Mouse (Mus musculus) bone marrow macrophage, adult 2 months (primary cell): ENCODE results near the gene Rnf11. TPM values are rescaled to one million over a fixed set of nuclear protein-coding genes. Genes with fewer than 3 reads are reported as not detected.

Experiments
- H3K27ac ChIP-seq: 2 replicates; pipeline ENCODE4 v1.5.1; 2012; ENCODE audit warnings: low read depth, low read length; ENCODE audit not compliant: insufficient read depth
- H3K4me1 ChIP-seq: 2 replicates; pipeline ENCODE4 v1.6.1; 2012; ENCODE audit warnings: low read length; ENCODE audit not compliant: control insufficient read depth, insufficient read depth
- H3K4me3 ChIP-seq: 2 replicates; pipeline ENCODE4 v1.5.1; 2012; ENCODE audit warnings: mild to moderate bottlenecking, low read length, moderate library complexity; ENCODE audit not compliant: insufficient read depth
- CTCF ChIP-seq: IDR thresholded peaks from 2 replicates; pipeline ENCODE4 v1.5.1; 2012; ENCODE audit warnings: low read depth, mild to moderate bottlenecking, low read length, moderate library complexity
- POLR2A ChIP-seq: IDR thresholded peaks from 2 replicates; pipeline ENCODE4 v1.6.1; 2012; ENCODE audit warnings: mild to moderate bottlenecking, low read depth, low read length, borderline replicate concordance
- polyA plus RNA-seq: library from polyadenylated mRNA; stranded (reverse); fragments of >200 nt; gene quantifications from 2 replicates; pipeline ENCODE4 v1.2.4, GENCODE M21; 2012; ENCODE audit not compliant: missing spikeins, insufficient read depth, insufficient read length

The Rnf11 gene
- polyA plus RNA-seq, 1 experiment = 47.8 TPM

DNA sequence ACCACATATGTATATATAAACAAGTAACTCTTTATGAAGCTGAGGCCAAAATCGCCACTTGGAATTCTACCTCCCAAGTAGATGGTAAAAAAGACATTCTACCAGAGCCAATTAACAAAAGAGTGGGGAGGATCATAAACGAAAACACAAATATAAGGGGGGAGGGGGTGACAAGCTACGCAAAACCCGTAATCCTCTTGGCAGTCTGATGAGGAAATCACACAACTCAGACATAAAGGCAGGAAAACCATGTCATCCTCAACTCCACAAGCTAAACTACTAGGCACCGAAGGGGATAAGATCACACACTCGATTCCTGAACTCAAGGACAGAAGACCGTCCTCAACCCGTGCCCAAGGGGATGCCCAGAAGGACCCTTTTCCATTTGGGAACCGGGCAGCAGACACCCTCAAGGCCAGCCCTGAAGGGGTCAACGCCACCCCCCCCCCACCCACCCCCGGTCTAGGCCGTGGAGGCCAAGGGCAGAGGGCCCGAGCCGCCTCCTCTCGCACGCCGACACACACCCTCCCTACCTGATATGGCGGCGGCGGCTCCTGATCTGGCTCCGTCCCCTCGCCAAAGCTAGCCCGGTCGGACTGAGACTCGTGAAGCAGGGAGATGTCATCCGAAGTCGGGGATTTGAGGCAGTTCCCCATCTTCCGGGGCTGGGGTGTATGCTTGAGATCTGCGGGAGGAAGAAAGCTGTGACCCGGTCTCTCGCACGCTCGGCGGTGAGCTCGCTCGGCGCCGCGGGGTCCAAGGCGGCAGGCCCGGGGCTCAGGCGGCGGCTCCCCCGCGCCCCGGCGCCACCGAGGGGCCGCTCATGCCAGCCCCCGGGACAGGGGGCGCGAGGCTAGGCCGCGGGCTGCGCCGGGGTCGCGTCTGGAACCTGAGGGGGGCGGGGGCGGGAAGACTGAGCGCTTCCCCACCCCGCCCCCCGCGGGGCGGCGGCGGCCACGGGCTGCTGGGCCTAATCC is 8.7 kb downstream of the Rnf11 start:
- Histone ChIP-seq H3K27ac (peak overlapping the region; percentile 64), H3K4me3 (peak overlapping the region; percentile 85), H3K4me1 (peaks cover 19% of the 10 kb centered on the region)
- TF ChIP-seq CTCF = no peak
- no peak for TF ChIP-seq POLR2A

DNA sequence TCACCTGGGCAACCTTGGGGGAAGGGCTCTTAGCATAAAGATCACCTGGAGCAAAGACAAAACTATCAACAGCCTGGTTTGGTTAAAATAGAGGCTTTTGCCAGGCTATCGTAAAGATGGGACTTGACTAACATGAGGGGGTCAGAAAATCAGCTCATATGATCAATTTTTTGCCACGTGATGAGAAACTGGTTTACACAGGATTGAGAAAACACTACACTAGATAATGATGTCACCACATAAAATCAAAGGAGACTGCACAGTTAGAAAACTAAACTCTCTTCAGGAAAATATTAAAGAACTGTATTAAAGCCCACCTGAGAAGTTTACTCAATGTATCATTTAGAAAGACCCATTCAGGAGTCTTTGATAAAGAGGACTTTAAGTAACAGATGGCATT is 9.4 kb downstream of the Rnf11 start:
- Histone ChIP-seq H3K27ac (no peak overlapping the region), H3K4me1 (peaks cover 22% of the 10 kb centered on the region), H3K4me3 (no peak overlapping the region)
- no peak for TF ChIP-seq CTCF
- no peak for TF ChIP-seq POLR2A

DNA sequence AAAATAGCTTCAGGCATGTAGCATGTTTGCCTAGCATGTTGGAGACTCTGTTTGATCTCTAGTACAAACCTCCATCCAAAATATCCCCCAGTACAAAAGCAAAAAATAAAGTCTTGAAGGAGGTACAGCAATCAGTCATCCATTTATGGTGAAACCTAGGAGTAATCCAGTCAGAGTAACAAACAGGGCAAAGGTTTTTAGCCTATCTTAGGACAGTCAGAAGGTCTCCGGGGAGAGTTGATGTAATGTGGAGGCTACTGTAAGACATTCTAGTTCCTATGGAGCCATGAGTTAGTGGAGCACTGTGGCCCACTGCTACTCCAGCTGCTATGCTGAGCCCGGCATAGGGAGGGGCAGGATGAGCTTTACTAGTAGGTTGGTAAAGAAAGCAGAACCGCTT is 12.0 kb downstream of the Rnf11 start:
- H3K27ac ChIP-seq = no peak overlapping the region
- TF ChIP-seq CTCF (no peak), POLR2A (no peak)
- H3K4me3 ChIP-seq = no peak overlapping the region
- peaks cover 22% of the 10 kb centered on the region for H3K4me1 ChIP-seq

DNA sequence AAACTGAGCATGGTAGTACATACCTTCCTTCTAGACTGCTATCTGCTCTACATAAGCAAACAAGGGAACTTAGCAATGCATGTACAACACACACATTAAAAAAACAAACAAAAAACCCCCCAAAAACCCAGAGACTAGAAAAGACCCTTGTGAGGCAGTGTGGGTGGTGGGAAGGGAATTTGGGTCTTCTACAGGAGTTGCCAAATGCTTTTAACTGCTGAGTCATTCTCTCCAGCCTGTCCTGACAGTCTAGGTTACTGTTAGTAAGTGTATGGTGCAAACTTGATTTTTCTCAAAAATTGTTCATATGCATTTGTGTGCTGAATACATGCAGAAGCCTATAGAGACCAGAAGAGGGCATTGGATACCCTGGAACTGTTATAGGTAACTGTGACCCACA is 12.9 kb downstream of the Rnf11 start:
- Histone ChIP-seq H3K27ac (no peak overlapping the region), H3K4me1 (peaks cover 22% of the 10 kb centered on the region)
- TF ChIP-seq POLR2A (no peak), CTCF (no peak)

DNA sequence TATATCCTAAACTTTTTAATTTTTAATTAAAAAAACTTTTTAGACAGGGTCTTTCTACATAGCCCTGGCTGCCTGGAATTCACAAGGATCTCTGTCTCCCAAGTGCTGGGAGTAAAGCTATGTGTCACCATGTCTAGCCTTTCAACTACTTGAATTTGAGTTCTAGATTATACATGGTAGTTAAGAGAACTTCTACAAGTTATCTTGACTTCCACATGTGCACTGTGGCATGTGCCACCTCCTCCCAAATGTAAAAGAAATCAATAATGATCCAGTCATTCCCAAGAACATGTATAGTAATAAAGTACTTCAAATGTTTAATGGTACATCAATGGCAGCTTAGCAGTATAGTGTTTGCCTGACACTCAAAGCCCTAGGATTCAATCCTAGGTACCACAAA is 16.8 kb downstream of the Rnf11 start:
- Histone ChIP-seq H3K4me1 (peaks cover 17% of the 10 kb centered on the region), H3K4me3 (no peak overlapping the region), H3K27ac (no peak overlapping the region)
- no peak for TF ChIP-seq CTCF
- no peak for TF ChIP-seq POLR2A

More for the DNA sequence above, 12.9 kb downstream of the Rnf11 start:
- no peak overlapping the region for H3K4me3 ChIP-seq

DNA sequence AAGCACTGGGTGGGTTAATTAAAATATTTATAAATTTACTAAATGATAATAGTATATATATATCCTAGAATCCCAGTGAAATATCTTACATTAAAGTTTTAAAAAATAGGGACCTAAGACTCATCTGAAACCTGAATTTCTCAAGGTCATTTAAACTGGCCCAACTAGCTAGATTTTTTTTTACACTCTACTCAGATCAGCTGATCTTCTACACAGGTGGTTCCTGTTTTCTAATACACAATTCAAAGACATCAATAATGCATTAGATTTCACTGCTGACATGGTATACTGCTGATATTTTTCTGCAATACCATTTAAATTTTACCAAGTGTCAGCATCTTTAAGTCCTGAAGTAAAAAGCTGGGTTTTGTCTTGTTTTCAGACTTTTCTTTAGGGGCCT is 20.6 kb downstream of the Rnf11 start:
- TF ChIP-seq CTCF (no peak), POLR2A (no peak)
- Histone ChIP-seq H3K27ac (no peak overlapping the region), H3K4me3 (no peak overlapping the region), H3K4me1 (peaks cover 7% of the 10 kb centered on the region)

DNA sequence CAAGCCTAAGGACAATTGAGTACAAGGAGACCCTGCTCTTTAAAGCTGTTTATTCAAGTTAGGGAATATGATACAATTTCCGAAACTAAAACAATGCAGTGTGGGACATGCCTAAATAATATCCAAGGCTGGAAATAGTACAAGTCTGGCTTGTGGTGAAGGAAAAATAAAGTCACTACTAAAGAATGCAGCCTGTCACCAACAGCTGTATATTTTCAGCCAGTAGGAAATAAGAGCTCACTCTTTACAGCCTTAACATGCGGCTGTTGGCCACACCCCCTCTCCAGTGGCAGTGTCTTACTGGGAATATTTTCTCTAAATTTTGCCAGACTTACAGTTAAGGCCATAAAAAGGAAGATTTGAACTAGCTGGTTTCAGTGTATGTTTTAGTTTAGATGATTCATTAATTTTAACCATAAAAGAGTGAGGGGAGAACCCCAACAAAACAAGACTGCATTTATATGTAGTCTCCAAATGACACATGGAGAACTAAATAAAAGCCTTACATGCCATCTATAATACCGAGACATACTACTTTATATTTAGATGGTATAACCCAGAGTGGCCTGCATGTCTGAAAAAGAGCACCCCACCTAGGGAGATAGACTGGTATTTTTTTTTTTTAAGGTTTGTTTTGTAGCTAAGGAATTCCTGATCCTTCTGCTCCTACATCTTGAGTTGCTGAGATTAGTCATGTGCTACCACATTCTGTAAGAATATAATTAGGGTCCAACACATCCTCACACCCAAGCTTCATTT is 23.9 kb downstream of the Rnf11 start:
- Histone ChIP-seq H3K4me1 (peaks cover 14% of the 10 kb centered on the region), H3K27ac (no peak overlapping the region), H3K4me3 (no peak overlapping the region)
- TF ChIP-seq CTCF (no peak), POLR2A (no peak)

DNA sequence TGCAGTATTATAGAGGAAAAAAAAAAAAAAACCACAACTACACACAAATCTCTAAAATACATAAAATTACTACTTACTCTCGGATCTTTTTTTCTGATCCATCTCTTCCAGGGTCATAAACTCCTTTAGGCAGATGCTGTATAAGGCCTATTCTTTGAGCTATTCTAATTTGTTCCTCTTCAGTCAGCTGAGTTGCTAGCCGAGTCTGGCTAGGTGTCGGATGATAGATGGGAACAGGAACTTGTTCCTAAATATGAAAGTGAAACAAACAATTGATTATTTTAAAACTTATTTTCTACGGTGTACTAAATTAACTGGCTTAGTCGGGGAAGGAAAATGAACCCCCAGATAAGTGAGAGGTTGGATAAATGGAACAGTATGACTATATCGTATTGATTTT is 27.7 kb downstream of the Rnf11 start:
- Histone ChIP-seq H3K4me1 (peaks cover 11% of the 10 kb centered on the region), H3K4me3 (no peak overlapping the region), H3K27ac (no peak overlapping the region)
- TF ChIP-seq POLR2A (no peak), CTCF (no peak)

DNA sequence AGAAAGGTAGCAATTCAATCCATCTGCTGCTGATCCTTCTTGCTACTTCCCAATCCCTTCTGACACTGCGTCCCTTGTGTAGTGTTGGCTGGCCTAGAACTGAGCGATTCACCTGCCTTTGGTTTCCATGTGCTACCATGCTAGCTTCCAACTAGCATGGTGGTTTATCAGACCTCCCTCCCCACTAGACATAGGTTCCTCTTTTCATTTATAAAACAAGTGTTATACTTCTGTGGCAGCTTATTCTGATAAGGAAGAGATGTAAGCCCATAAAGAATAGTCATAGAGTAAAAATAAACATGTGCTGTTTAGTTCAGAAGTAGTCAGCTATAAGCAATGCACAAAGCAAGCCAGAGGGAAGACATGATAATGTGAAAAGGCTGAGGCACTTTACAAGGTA is 36.0 kb downstream of the Rnf11 start:
- no peak overlapping the region for H3K27ac ChIP-seq
- TF ChIP-seq CTCF = no peak
- no peak for TF ChIP-seq POLR2A
- H3K4me3 ChIP-seq = no peak overlapping the region
- H3K4me1 ChIP-seq = peaks cover 17% of the 10 kb centered on the region

DNA sequence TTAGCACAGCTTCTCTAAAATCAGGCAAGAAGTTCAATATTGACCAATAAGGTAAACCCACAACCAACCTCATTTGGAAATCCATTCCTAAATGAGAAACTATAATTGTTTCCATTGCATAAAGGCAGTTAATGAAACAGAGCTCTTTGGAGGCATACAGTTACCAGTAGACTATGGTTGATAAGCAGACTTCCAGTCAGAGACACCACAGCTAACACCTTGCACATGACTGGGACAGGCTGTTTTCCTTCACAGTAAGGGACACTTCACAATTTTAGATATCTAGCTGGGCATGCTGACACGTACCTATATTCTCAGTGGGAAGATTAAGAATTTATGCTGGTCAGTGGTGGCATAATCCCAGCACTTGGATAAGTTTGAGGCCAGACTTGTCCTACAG is 38.6 kb downstream of the Rnf11 start:
- H3K27ac ChIP-seq = no peak overlapping the region
- no peak overlapping the region for H3K4me3 ChIP-seq
- no peak for TF ChIP-seq CTCF
- no peak for TF ChIP-seq POLR2A
- peaks cover 14% of the 10 kb centered on the region for H3K4me1 ChIP-seq
